Mouse (Mus musculus): ENCODE results near the gene Epb41. TPM values are rescaled to one million over a fixed set of nuclear protein-coding genes. Genes with fewer than 3 reads are reported as not detected.

The Epb41 gene
- polyA plus RNA-seq, 1 experiment from 2014 or later: 52.0 TPM

DNA sequence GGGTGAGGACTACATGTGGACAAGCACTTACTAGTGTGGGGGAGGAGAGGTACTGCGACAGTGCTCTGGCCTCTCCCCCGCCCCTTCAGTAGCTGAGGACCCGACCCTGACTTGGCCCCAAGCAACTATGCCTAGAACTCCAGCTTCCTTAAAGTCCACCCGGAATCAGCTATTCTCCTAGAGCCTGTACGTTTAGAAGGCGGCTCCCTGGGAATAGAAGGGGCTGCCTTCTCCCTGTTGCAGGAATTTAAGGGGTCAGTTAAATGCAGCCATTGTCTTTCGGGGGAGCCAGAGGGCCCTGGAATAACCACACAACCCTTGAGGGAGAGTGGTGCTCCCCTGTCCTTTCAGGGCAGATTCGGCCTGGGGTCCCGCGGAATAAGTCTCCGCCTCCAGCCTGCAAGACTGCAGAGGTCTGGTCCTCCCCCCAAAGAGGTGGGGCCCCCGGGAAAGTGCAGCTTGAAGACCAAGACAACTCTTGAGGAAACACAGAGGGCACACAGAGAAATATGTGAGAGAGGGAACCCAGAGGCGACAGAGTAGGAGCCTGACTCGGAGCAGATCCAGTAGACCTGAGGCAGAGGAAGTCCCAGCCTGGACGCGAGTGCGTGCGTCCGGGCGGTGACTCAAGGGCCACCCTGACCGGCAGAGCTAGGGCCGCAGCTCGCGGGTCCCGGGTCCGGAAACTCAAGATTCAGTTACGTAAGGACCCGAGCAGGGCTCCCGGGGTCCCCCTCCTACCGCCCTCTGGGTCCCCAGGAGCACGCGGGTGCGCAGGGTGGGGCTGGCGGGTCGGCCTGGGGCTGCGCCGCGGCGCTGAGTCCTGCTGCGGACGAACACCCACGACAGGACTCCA is 816 bp downstream of the Epb41 start, which contains the start of gene Gm10300:
Gene Gm10300 (plus strand): TSS at position 621 of the 856 bp plus-strand sequence.
- peak; percentile 47 for DNase-seq (ENCODE audit: low spot score)

DNA sequence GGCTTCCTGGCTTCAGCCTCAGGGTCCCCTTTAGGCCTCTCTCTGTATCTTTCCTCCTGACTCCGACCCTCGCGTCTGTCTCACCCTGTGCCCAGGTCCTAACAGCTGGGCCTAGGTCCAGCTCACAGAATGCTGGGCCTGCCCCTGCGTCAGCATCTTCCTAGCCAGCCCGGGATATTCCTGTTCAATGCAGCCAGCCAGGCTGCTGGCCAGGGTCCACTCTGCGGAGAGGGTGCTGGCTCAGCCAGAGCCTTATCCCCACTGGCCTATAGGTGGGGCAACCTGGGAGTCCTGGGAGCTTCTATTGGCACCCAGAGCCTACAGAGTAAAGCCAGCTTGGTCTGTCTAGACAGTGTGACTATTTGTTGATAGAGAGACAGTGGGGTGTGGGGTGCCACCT is 2.2 kb downstream of the Epb41 start:
- no peak for DNase-seq (ENCODE audit: low spot score)

DNA sequence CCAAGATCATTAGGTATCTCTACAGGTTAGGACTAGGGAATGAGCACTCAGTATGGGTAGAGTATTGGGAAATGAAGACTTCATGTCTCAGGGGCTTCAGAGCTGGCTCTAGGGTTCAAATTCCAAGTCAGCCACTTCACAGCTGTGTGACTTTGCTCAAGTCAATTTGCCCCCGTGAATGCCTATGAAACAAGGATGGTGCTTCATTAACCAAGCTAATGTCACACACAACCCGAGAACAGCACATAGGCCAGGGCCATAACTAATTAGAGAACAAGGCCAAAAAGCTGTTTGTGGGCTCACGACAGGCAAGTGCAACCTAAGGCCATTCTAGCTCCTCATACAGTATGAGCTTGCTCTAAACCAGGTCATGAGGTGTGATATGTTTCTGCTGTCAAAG is 3.0 kb downstream of the Epb41 start:
- no peak for DNase-seq (ENCODE audit: low spot score)

DNA sequence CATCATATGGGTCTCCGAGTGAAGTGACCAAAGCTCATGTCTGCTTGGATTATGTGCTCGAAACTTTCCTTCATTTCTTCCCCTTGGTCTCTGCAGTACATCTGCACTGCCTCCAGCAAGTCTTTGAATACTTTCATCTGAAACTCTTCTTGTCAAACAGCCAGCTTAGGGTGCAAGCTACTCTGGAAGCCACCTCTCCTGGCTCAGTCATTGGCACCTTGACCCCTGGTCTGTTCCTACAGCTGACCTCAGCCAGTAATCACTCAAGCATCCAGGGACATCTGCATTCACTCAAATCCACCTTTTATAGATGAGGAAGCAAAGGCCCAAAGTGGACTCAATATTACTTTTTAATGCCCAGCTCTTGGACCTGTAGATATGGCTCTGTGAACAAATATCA is 3.4 kb downstream of the Epb41 start:
- no peak for DNase-seq (ENCODE audit: low spot score)

DNA sequence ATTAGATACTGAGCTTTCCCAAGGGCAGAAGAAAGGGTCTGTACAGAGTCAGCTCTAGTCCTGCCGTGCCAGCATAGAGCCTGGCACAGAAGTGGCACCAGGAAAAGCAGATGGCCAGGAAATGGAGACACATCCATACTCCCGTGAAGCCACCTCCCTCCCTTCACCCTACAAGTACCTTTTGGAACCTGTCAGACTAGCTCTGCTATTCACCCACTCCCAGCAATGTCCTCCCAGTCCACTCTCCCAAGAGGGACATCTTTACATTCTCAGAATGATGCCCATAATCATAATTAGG is 7.2 kb downstream of the Epb41 start:
- no peak for DNase-seq (ENCODE audit: low spot score)

DNA sequence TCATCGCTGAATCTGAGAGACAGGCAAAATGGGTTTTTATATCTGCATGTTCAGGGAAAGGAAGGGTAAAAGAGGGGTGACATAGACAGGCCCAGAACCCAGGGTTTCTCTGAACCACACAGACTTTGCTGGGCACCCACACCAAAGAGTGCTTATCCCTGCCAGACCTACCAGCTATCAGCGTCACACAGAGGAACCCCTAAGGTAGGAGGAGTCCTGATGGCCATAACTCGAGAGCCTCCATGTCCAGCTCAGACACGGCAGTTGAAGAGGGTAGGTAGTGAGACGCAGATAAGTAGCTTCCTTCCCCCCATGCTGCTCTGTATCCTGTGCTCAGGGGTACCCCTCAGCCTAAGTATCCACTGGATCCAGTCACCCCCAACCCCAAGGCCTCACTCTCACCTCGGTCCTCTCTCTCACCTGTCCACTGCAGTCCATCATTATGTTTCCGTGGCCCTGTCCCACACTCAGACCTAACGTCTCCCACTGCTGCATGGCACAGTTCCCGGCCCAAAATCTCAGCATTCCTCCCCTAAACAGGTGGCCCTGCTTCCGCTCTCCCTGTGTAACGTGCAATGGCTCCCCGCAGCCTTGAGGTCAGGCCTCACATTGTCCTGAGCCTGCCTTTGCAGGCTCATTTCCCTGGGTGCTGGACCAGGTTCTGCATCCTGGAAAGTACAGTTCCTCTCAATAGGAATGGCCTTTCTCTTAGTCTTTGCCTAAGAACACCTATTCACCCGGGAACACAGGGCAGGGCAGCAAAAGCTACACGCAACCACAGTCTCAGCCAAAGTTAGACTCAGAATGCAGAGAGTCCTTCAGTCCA is 7.8 kb downstream of the Epb41 start:
- DNase-seq (ENCODE audit: low spot score): no peak

DNA sequence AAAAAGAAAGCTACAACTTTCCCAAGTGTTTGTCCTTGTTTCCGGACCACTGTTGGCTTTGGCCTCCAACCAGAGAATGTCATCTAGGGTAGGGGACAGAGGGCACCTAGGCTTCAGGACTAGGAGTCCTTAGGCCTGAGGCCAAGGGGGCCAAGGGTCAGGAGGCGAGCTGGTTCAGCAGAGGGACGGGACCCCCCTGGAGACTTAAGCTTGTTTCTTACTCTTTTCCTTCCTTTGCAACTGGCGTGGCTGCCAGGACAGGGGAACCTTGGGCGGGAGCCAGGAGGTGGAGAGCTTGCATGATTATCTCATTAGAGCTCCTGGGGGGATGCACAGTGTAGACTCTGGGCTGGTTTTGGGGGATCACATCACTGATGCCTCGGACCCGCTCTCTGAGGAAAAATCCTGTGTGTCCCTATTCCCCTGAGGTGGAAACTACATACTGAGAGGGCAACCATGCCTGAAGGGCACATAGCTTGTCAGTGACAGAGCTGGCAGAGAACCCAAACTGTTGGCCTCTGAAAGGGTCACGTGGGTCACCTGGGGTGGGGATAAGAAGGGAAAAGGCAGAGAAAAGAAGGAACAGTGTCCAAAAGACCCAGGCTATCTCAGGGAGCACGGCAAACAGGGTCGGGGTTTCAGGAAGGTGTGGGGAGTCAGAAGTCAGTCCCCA is 8.9 kb downstream of the Epb41 start:
- no peak for DNase-seq (ENCODE audit: low spot score)

DNA sequence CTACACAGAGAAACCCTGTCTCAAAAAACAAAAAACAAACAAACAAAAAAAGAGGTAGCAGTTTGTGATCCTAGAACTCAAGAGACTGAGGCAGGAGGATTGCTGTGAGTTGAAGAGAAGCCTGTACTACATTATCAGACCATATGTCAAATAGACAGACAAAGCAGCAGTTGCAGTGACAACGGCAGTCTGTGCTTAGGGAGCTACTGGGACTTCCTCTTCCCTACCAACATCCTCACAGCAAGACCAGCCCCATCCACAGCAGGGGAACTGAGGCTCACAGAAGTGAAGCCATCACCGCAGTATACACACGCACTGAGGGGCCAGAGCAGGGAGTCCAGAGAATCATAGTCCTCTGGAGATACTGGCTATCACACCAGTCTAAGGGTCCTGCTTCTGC is 9.5 kb downstream of the Epb41 start:
- DNase-seq (ENCODE audit: low spot score): no peak

DNA sequence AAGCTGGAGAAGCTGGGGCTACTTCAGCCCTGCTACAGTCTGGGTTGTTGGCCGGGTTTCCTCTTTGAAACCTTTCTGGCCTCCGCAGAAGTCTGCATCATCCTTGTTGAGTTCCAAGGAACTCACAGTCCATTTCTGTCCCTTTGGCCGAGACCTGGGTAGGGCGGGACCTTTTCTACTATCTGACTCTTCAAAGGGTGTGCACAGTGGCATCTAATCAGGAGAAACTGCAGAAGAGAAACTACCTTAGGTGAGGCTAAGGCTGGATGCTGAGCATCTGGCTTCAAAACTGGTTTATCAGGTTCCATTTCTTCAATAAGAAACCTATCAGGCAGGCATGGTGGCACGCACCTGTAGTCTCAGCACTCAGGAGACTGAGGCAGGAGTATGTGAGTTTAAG is 10.6 kb downstream of the Epb41 start:
- no peak for DNase-seq (ENCODE audit: low spot score)

DNA sequence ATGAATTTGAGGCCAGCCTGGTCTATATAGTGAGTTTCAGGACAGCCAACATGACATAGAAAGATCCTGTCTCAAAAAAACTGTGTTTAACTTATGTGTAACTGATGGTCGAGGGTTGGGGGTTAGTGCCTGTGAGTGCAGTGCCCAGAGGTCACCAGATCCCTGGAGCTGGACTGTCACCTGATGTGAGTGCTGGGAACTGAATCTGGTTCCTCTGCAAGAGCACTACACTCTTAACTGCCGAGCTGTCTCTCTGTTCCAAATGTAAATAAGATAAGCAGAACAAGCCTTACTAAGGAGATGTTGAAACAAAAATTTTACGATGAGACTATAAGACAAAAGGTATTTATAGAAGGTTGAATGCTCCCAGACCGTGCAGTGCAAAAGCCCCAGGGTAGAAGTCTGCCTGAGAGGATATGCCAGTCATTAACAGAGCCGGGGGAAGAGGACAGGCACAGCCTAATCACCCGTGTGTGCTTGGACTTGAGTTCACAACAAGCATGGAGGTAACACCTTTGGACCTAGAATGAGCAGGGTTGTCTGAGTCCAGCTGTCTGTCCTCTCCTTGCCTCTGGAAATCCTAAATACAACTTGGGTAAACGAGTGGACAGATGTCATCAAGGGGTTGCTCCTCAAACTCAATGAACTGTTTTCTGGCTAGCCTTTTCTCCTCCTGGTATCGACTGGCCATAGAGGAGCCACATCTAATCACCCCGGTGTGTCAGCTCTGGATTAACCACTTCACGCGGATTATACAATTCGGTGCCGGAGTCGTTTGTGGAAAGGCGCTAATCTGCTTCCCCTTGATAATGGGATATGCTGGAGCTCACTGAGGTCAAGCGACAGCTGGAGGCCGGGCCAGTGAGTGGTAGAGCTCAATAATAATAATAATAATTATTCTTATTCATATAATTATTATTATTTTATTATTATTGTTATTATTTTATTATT is 11.9 kb downstream of the Epb41 start:
- DNase-seq (ENCODE audit: low spot score): no peak

DNA sequence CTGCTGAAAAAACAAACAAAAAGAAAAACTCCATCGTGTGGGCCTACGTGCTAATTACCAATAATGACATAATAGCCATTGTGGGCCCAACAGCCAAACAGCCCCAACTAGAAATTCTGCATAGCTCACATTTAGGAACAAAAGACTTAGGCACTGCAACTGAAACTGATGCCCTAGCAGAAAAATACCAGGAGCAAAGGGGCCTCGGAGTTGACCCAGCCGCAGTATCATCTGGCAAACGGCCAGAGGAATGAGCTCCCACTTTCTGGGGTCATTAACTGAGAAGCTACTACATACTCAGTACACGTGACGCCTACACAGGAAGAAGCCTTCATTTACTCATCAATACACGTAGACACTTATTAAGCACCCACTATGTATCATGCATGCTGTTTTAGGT is 12.8 kb downstream of the Epb41 start:
- DNase-seq (ENCODE audit: low spot score): no peak

DNA sequence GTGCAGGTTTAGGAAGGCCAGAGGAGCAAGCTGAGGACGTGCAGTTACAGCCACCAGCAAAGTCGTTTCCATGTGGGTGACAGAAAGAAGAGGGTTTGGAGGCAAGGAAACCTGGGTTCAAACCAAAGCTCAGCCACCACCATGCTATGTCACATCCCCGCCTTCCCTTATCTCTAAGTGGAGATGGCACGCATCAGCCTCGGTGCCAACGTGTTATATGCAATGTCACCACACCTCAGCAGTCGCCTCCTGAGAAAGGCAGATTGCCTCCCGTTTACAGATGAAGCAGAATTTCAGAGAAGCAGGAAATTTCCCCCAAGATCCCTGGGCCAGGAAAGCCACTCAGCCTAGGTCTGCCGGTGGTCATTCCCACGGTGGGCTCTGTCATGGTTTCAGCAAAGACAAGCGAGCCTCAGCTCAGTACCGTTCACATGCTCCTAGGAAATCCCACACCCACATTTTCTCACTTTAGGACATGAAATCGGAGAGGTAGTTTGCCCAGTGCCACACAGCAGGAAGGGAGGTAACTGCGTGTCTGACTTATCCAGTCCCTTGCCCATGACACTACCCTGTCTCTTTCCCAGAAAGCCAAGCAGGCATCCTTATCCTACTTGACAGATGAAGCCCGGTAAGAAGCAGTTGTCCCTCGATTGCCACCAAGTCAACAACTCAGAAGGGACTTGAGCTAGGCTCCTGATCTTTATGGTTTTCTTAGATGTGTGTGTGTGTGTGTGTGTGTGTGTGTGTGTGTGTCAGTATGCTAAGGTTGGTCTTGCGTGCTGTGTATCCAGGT is 14.9 kb downstream of the Epb41 start:
- no peak for DNase-seq (ENCODE audit: low spot score)

DNA sequence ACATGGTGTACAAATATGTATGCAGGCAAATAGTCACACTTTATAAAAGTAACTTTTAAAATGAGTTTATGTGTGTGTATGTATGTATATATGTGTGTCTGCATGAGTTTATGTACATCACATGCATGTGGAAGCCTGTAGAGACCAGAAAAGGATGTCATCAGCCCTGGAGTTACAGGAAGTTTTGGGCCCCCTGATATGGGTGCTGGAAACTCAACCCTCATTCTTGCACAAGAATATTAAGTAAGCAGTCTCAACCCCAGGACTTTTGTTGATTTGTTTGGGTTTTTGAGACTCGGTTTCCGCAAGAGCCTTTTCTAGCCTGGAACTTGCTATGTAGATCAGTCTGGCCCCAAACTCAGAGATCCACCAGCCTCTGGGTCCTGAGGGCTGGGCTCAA is 15.6 kb downstream of the Epb41 start:
- DNase-seq (ENCODE audit: low spot score): no peak

DNA sequence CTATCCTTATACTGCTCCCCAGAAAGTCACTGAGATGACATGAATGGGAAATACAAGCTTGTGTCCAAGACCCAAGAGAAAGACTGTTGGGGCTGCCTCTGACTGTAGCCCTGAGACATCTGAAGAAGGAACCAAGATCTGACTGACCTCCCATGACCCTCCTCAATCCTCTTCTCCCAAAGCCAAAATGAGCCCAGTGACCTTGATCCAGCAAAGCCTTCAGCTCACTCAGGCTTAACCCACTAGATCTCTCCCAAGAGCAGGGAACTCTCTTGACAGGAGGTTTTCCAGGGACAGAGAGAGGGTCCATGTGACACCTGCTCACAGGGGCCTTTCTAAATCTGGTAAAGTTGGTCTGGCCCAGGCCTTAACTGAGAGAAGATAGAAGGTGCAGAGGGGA is 17.8 kb downstream of the Epb41 start:
- DNase-seq (ENCODE audit: low spot score): no peak

DNA sequence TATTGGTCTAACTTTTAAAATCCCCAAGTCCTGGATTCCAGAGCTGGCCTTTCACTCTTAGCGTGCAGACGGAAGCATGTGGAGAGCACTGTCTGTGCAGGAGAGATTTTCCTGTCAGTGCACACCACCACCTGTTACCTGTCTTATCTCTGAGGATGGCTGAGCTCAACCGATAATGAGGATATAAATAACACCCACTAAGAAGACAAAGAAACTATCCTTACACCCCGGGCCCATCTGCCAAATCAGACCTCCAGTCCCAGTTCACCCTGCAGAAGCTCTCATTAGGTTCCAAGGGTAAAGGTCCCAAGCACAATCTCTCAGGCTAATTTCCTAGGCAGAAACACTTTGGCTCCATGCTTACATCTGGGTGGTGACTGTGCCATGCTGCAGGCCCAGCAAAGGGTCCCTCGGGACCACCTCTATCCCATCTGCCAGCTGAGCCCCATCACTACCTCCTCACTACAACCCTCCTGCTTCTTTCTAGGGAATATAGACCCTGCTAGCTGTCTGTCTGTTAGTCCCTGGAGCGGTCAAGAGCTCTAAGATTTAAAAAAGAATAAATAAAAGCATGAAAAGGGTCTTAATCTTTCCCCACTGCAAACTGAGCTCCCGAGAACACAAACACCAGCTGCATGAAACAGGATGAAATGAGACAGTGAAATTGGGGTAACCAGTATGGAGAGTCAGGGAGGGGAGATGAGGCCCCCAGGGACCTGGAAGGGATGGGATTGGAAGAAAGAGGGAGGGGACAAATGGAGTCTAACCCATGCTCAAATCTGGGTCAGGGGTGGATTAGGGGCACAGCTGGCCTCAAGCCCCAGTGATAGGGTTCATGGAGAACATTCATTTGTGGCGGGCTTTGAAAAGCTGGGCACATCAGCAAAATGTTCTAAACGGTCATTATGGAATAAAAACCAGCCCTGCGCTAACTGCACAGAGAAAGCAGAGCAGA is 23.5 kb downstream of the Epb41 start:
- no peak for DNase-seq (ENCODE audit: low spot score)

DNA sequence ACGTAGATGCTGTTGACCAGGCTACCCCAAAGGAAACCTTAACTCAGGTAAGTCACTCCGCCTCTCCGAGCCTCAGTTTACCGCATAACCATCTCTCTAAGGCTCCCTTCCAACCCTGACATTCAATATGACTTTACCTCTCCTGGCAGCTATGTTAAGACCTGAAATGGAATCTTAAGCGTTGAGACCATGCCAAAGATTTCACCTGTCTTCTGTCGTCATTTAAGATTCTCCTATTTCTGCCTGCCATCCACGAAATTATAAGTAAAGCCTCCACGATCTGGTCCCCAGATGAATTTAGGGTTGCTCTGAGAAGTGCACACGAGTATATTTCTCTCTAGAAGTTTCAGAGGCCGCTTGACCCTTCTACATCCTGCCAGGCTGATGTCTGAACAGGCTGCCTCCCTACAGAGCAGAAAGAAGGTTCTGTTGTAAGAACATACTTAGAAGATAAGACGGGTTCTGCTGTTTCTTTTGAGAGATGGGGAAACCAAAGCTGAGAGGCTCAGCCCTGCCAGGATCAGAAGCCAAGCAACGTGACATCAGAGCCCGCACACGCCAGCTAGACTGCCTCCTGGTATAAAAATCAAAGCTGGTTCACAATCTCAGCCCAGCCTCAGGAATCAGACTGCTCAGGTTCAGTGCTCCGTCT is 25.4 kb downstream of the Epb41 start:
- no peak for DNase-seq (ENCODE audit: low spot score)

DNA sequence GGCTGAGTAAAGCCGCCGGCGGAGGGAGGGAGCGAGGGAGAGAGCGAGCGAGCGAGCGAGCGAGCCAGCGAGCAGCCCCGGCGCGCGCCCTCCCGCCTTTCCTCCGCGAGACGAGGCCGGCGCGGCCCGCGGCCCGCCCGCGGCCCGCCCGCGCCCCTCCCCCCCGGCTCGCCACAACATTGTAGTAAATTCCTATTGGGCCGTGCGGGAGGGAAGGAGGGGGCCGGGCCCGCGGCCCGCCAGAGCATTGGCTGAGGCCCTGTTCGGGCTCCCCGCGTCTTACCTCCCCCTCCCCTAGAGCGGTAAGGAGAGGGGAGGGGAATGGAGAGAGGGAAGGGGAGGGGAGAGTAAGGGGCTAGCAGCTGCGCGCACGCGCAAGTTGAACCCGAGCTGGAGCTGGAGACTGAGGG is 26.1 kb downstream of the Epb41 start:
- DNase-seq (ENCODE audit: low spot score): peak; percentile 93

Data from thymus, postnatal 0 days (tissue).